Mouse (Mus musculus) layer of hippocampus, adult 18-20 months (tissue): ENCODE measurements at regions not wholly inside any gene's neighbourhood (a gene's known extent, or its start where the extent isn't known, plus 50 kb on each side); places are given as distances from the start of the nearest gene placed in this dataset.

ENCODE experiments used
- DNase-seq, 2 experiments: peaks; one replicate each; pipeline ENCODE4 v3.0.0; 2022; ENCODE audit warnings: low spot score in 2 of 2

GRCm38 (mm10) chr1:143886014-143886413 is 108.9 kb downstream of the Uchl5 start:
- no peak for DNase-seq

GRCm38 (mm10) chr1:143881192-143881591 is 104.1 kb downstream of the Uchl5 start:
- no peak for DNase-seq

- DNase-seq: no peak
Measured at GRCm38 (mm10) chr1:143879622-143880021, 102.5 kb downstream of the Uchl5 start.

GRCm38 (mm10) chr1:143878266-143878665 is 101.2 kb downstream of the Uchl5 start:
- no peak for DNase-seq

- no peak for DNase-seq
Measured at GRCm38 (mm10) chr1:143860319-143860718, 83.2 kb downstream of the Uchl5 start.

GRCm38 (mm10) chr1:143858532-143858931 is 81.5 kb downstream of the Uchl5 start:
- no peak for DNase-seq
